Mouse (Mus musculus): ENCODE data around the gene Tnni2.

The Tnni2 gene

DNA sequence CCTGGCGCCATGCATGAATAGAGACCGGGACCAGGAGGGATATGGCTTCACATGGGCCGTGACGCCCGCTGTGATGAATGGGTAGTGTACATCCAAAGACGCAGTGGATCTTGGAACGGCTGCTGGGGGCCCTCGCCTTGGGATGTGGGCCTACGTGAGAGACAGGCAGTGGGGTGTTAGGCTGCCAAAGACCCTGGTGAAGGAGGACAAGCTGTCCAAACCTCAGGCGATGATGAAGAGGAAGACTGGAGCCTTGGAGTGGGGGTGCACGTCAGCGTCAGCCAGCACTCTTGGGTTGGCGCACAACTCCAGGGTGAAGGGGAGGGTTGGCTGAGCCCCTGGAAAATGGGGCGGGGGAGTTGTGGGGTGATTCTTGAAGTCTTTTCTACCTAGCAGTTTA, 10.5 kb upstream of the Tnni2 start:
- no peak for DNase-seq

- DNase-seq, result no peak
Observed at GRCm38 (mm10) chr7:142433623-142434022, 8.0 kb upstream of the Tnni2 start.

- DNase-seq, result no peak
Observed at GRCm38 (mm10) chr7:142434137-142434865, 7.3 kb upstream of the Tnni2 start, which contains the start of gene Syt8. Gene Syt8, plus strand, starts transcription at chr7:142434850.

- peak; percentile 28 for DNase-seq
Observed at GRCm38 (mm10) chr7:142435524-142435923, 6.1 kb upstream of the Tnni2 start.

GRCm38 (mm10) chr7:142437324-142437723, 4.3 kb upstream of the Tnni2 start:
- peak; percentile 70 for DNase-seq

DNA sequence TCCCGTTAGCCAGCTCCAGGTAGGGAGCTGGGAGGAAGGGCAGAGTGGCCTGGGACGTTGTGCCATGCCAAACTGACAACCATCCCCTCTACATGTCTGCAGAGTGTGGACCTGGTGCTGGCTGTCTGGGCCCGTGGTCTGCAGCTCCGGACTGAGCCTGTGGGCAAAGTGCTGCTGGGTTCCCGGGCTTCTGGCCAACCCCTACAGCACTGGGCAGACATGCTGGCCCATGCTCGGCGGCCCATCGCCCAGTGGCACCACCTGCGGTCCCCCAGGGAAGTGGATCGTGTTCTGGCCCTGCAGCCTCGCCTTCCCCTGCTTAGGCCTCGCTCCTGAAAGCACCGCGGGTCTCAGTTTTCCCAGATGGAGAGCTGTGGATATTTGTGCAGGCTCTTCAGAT, 1.6 kb upstream of the Tnni2 start:
- no peak for DNase-seq

GRCm38 (mm10) chr7:142440657-142441114, 922 bp upstream of the Tnni2 start:
- DNase-seq, result no peak

DNA sequence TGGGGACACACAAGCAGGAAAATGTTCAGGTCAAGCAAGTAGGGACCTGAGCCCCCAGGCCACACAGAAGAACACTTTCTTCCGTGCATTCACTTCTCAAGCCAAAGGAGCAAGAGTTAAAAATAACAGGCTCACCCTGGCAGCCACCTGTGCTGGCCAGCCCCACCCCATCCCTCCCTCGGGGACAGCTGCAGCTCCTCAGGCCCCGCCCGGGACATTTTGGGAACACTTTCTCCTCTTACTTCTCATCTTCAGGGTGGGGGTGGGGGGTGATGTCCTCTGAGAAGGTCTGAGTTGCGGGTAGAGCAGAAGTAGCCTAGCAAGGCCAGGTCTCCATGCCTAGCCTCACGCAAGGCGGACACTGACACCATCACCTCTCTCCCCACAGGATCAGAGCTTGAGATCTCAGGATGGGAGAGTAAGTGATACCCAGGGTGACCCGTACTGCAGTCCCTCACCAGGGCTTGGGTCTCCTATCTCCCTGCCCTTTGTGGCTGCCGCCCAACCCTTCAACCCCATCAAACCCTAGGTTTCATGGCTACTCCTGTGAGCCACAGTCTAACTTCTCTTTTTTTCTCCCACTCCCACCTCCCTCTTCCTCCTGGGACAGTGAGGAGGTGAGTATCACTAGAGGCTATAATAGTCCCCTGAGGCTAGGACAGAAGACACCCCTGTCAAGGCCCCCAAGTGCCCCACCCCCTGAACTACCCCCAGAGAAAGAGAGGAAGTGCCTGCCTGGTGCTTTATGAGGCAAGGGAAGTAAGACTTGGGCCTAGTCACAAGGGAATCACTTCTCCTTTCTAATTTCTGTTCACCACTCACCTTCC, 686 bp downstream of the Tnni2 start:
- no peak for DNase-seq

DNA sequence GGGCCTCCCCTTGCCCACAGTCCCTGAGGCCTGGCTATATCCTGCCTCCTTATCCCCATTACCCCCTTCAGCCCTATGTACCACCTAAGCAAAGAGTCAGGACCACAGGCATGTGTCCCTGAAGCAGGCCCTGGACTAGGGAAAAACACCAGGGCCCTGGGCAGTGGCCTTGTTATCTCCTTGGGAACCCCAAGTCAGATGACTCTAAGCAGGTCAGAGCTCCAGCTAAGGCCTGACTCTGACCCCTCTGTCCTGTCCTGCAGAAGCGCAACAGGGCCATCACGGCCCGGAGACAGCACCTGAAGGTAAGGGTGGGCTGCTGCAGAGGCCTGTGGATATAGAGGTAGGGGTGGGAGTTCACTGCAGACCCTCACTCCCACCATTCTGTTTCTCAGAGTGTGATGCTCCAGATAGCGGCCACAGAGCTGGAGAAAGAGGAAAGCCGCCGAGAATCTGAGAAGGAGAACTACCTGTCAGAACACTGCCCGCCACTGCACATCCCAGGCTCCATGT, 1.4 kb downstream of the Tnni2 start:
- DNase-seq, result no peak

GRCm38 (mm10) chr7:142443474-142443873, 1.9 kb downstream of the Tnni2 start:
- DNase-seq, result no peak

DNA sequence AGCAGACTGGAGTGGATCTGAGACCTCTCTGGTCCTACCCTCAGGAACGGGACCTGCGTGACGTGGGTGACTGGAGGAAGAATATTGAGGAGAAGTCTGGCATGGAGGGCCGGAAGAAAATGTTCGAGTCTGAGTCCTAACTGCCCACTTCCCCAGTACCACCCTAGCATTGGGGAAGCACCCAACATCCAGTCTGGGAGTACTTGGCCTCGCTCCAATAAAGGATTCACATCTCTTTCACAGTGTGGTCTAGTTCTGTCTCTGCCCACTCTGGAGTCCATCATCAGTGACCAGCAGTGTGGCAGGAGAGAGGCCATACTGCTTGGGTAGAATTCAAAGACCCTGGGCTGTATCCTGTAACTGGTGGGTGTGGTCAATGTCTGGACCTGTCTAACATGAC, 2.6 kb downstream of the Tnni2 start:
- no peak for DNase-seq

DNA sequence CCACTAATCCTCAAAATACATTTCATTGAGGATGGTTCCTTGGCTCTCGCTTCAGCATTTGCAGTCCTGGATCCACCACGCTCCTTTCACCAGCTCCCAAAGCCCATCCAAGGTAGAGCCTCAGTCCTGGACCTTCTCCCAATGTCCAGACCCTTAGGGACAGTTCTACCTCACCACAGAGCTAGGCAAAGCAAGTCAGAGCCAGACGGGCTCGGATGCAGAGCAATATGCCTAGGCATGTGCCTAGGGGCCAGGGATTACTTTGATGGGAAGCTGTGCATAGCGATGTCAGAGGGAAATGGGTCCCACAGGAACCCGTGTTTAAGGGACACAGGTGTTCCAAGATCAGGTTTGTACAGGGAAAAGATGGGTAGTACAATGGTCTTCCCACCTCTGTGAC, 3.7 kb downstream of the Tnni2 start:
- no peak for DNase-seq

- DNase-seq, result no peak
Observed at GRCm38 (mm10) chr7:142446264-142446663, 4.7 kb downstream of the Tnni2 start.

DNA sequence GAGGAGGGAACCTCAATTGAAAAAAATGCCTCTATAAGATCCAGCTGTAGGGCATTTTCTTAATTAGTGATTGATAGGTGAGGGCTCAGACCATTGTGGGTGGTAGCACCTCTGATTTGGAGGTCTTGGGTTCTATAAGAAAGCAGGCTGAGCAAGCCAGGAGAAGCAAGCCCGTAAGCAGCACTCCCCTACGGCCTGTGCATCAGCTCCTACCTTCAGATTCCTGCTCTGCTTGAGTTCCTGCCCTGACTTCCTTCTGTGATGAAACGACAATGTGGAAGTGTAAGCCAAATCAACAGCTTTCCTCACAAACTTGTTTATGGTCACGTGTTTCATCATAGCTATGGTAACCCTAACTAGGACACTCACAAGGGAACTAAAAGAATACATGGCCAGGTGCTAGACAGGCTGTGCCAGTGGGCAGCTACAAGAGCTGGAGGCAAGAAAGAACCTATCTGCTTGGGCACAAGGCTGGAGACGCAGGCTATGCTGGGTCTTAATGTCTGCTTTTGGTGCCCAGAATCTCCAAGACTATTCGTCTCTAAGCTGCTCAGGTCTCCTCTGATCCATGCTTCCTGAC, 7.5 kb downstream of the Tnni2 start:
- DNase-seq, result no peak

- no peak for DNase-seq
Observed at GRCm38 (mm10) chr7:142454706-142455105, 13.1 kb downstream of the Tnni2 start.

DNA sequence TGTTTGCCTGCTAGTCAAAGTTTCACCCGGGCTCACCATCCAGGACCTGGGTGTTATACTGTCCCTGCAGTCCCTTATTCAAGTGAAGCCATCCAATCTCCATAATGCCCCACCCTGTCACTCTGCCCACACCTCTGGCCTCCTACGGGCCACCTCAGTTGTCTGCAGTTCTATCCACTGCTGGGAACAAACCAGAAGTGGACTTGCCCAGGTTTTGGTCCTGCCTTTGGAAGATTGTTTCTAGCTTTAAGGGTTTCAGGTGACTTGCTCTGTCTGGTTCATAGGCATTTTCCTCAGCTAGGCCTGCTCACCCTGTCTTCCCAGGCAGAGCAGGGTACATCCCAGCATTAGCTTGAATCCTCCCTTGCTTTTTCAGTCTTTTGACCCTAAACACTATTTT, 13.6 kb downstream of the Tnni2 start:
- DNase-seq, result no peak

- DNase-seq, result no peak
Observed at GRCm38 (mm10) chr7:142456806-142457205, 15.2 kb downstream of the Tnni2 start.

DNA sequence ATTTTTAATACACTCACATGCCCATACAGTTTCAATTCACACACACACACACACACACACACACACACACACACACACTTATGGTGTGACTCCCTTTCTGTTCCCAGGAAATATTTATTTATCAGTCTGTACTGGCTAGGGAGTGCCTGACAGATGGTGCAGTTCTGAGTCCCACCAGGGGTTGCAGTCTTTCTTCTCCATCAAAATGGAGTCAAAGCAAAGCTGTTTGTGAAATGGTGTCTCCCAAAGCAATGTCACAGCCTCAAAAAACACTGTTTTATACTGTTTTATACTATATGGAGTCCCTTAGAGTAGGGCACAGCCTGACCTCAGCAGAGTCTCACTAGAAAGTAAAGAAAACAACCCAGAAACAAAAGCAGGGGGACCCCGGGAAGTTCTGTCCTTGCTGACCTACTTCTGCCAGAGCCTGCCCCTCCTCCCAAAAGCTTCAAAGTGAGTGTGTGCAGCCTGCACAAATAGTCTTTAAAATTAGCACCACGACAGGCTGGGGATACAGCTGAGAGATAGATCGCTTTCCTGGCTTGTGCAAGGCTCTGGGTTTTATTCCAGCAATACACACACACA, 15.7 kb downstream of the Tnni2 start:
- no peak for DNase-seq

- no peak for DNase-seq
Observed at GRCm38 (mm10) chr7:142458026-142458425, 16.4 kb downstream of the Tnni2 start.

DNA sequence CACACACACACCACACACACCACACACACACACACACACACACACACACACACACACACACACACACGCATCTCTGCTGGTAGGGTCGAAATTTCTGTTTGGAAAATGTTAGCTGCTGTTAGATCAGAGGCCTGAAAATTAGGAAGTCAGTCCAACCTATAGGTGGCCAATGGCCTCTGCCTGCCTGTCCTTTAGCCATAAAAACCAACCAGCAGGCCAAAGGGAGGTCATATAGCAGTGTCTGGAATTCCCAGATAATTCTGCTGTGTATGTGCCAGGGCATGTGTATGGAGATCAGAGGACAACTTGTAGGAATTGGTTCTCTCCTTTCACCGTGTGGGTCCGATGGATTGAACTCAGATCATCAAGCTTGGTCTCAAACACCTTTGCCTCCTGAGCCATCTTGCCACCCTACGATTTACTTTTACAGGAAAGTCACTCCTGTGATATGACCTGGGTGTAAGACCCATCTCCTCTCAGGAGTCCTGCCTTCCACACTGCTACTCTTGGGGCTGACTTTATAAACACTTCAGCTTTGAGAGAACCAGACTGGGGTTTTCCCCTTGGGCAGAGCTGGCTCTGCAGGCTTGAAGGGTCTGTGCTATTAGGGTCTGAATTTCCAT, 17.2 kb downstream of the Tnni2 start:
- no peak for DNase-seq

GRCm38 (mm10) chr7:142459299-142459691, 17.7 kb downstream of the Tnni2 start:
- DNase-seq, result no peak

GRCm38 (mm10) chr7:142460636-142461077, 19.0 kb downstream of the Tnni2 start, which contains the start of gene Lsp1:
Gene Lsp1, plus strand, starts transcription at chr7:142460809.
- no peak for DNase-seq

GRCm38 (mm10) chr7:142461446-142461845, 19.8 kb downstream of the Tnni2 start:
- no peak for DNase-seq

All from kidney, adult 11 months (tissue).